30 mouse cellular contexts compared by ENCODE assay signal in the genomic region with DNA sequence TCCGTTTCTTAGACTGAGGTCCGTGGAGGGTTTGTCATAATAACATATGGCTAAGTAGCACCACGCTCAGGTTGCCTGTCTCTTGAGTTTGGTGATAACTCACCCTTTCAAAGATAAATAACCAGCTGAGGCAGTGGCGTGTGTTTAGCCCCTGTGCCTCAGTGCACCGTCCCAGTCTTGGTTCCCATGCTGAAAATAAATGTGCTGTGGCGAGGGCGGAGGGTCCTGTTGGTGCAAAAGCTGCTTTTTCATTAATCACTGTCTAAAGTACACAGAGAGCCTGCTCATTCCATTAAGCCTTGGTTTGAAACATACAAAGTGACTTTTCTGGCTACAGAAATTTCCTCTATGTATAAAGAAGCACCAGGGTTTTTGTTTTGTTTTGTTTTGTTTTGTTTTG.
DNase-seq lines count a peak whose midpoint lies in the region; ATAC-seq and TF ChIP-seq lines count a peak whose summit lies in the region.
"Had no signal": no experiment of that assay in that cellular context is flagged by ENCODE, and none has a peak within 500 bp of the region (broad histone marks: within the 10 kb centered on the region; RNA-seq: fewer than 3 reads in every experiment).

No protein-coding gene starts in this region.

- H3K27ac ChIP-seq in hindbrain, embryonic 11.5 days (ENCODE audit: low read depth, low read length), result no peak overlapping the region
- no peak overlapping the region for H3K27ac ChIP-seq in hindbrain, embryonic 13.5 days
- H3K27ac ChIP-seq in neural tube, embryonic 15.5 days (replicated peaks), result no peak overlapping the region
- no peak overlapping the region for H3K27ac ChIP-seq in neural tube, embryonic 11.5 days (ENCODE audit: low read depth, low read length)
- no peak overlapping the region for H3K27ac ChIP-seq in layer of hippocampus, adult 2 months
- H3K27ac ChIP-seq: forebrain, embryonic 10.5 days; forebrain, embryonic 13.5 days; heart, adult 2 months; heart, embryonic 10.5 days; heart, embryonic 13.5 days had no signal

- H3K4me1 ChIP-seq in hindbrain, embryonic 11.5 days (replicated peaks; ENCODE audit: control insufficient read depth, insufficient read depth, low read length), result no peaks in the 10 kb centered on the region
- H3K4me1 ChIP-seq in hindbrain, embryonic 13.5 days (replicated peaks), result peaks cover 4% of the 10 kb centered on the region; the same call in 1 of the 2 replicates
- no peaks in the 10 kb centered on the region for H3K4me1 ChIP-seq in neural tube, embryonic 15.5 days
- no peaks in the 10 kb centered on the region for H3K4me1 ChIP-seq in neural tube, embryonic 11.5 days (ENCODE audit: control insufficient read depth, insufficient read depth, low read length)
- H3K4me1 ChIP-seq: forebrain, embryonic 10.5 days; forebrain, embryonic 13.5 days; heart, embryonic 10.5 days; heart, embryonic 13.5 days had no signal

- peak; percentile 59 for ATAC-seq in hindbrain, embryonic 11.5 days (ENCODE audit: low FRiP score)
- ATAC-seq in hindbrain, embryonic 13.5 days (ENCODE audit: low FRiP score), result no peak; the same call in 1 of the 2 replicates
- ATAC-seq in neural tube, embryonic 15.5 days (ENCODE audit: low FRiP score), result no peak
- no peak for ATAC-seq in neural tube, embryonic 11.5 days (ENCODE audit: insufficient read depth, low FRiP score, low TSS enrichment)
- ATAC-seq: forebrain, embryonic 13.5 days; forebrain, embryonic 16.5 days; hindbrain, embryonic 16.5 days; inflammation-experienced regulatory T-cells, adult 6 months; intestine, embryonic 16.5 days; Patski had no signal

- DNase-seq in hindbrain, embryonic 11.5 days (ENCODE audit: low spot score), result peak; percentile 6
- peak; percentile 18 for DNase-seq in neural tube, embryonic 10.5 days (ENCODE audit: extremely low spot score, low spot score)
- peak; percentile 10 for DNase-seq in neural tube, embryonic 11.5 days (ENCODE audit: low spot score)
- no peak for DNase-seq in layer of hippocampus, adult 2 months (ENCODE audit: low spot score in 2 of 2)
- DNase-seq: adrenal gland, adult 2 months; adrenal gland, postnatal 25 days; B cell, adult 2 months; cerebellum, adult 11-12 months; cerebellum, adult 8-10 months; cerebellum, postnatal 10 days; cerebellum, postnatal 36 days; gastrocnemius, postnatal 10 days; gastrocnemius, postnatal 36 days; heart, adult 2 months; heart, postnatal 14 days; heart, postnatal 4 days; kidney, adult 18-20 months had no signal

- no peak for TF ChIP-seq CTCF in layer of hippocampus, adult 2 months (conservative IDR thresholded peaks at IDR 0.05)

- H3K36me3 ChIP-seq in hindbrain, embryonic 11.5 days (ENCODE audit: control insufficient read depth, insufficient read depth, low read length), result no peaks in the 10 kb centered on the region
- no peaks in the 10 kb centered on the region for H3K36me3 ChIP-seq in hindbrain, embryonic 13.5 days
- no peaks in the 10 kb centered on the region for H3K36me3 ChIP-seq in neural tube, embryonic 15.5 days
- no peaks in the 10 kb centered on the region for H3K36me3 ChIP-seq in neural tube, embryonic 11.5 days (ENCODE audit: control insufficient read depth, insufficient read depth, low read length)
- H3K36me3 ChIP-seq: forebrain, embryonic 10.5 days; G1E; heart, embryonic 10.5 days; heart, embryonic 13.5 days had no signal

- no peak overlapping the region for H3K4me3 ChIP-seq in hindbrain, embryonic 11.5 days (ENCODE audit: low read depth, low read length)
- H3K4me3 ChIP-seq in hindbrain, embryonic 13.5 days, result no peak overlapping the region
- H3K4me3 ChIP-seq in neural tube, embryonic 15.5 days (replicated peaks), result no peak overlapping the region
- H3K4me3 ChIP-seq in neural tube, embryonic 11.5 days (ENCODE audit: low read depth, low read length), result no peak overlapping the region
- H3K4me3 ChIP-seq in layer of hippocampus, adult 2 months, result no peak overlapping the region
- H3K4me3 ChIP-seq: forebrain, embryonic 10.5 days; forebrain, embryonic 13.5 days; heart, adult 2 months; heart, embryonic 10.5 days; heart, embryonic 13.5 days had no signal

- H3K27me3 ChIP-seq in hindbrain, embryonic 11.5 days (ENCODE audit: control insufficient read depth, insufficient read depth, low read length), result no peaks in the 10 kb centered on the region
- no peaks in the 10 kb centered on the region for H3K27me3 ChIP-seq in hindbrain, embryonic 13.5 days
- H3K27me3 ChIP-seq in neural tube, embryonic 15.5 days (replicated peaks), result no peaks in the 10 kb centered on the region
- no peaks in the 10 kb centered on the region for H3K27me3 ChIP-seq in neural tube, embryonic 11.5 days (ENCODE audit: control insufficient read depth, insufficient read depth, low read length)
- H3K27me3 ChIP-seq: CH12.LX; forebrain, embryonic 13.5 days; heart, embryonic 13.5 days; Patski had no signal

- no peak overlapping the region for H3K4me2 ChIP-seq in hindbrain, embryonic 11.5 days (replicated peaks; ENCODE audit: low read depth, low read length)
- H3K4me2 ChIP-seq in hindbrain, embryonic 13.5 days, result no peak overlapping the region
- H3K4me2 ChIP-seq in neural tube, embryonic 15.5 days, result no peak overlapping the region
- H3K4me2 ChIP-seq in neural tube, embryonic 11.5 days (ENCODE audit: low read depth), result no peak overlapping the region
- H3K4me2 ChIP-seq: forebrain, embryonic 13.5 days; heart, embryonic 13.5 days had no signal

- no peak overlapping the region for H3K9ac ChIP-seq in hindbrain, embryonic 11.5 days (ENCODE audit: low read depth, low read length)
- H3K9ac ChIP-seq in hindbrain, embryonic 13.5 days, result no peak overlapping the region
- H3K9ac ChIP-seq in neural tube, embryonic 15.5 days (replicated peaks), result no peak overlapping the region
- no peak overlapping the region for H3K9ac ChIP-seq in neural tube, embryonic 11.5 days (ENCODE audit: low read length)
- H3K9ac ChIP-seq: forebrain, embryonic 13.5 days; heart, embryonic 13.5 days had no signal

- H3K9me3 ChIP-seq in hindbrain, embryonic 11.5 days (ENCODE audit: control insufficient read depth, low read length), result no peaks in the 10 kb centered on the region
- no peaks in the 10 kb centered on the region for H3K9me3 ChIP-seq in hindbrain, embryonic 13.5 days
- H3K9me3 ChIP-seq in neural tube, embryonic 15.5 days (replicated peaks), result no peaks in the 10 kb centered on the region
- no peaks in the 10 kb centered on the region for H3K9me3 ChIP-seq in neural tube, embryonic 11.5 days (ENCODE audit: control insufficient read depth, low read length)
- H3K9me3 ChIP-seq: forebrain, embryonic 10.5 days; forebrain, embryonic 13.5 days; heart, embryonic 10.5 days had no signal

- 66% methylated on average over 7 of the region's 7 CpGs for WGBS in hindbrain, embryonic 11.5 days
- 56% methylated on average over 7 of the region's 7 CpGs for WGBS in hindbrain, embryonic 13.5 days
- WGBS in neural tube, embryonic 15.5 days, result 56% methylated on average over 7 of the region's 7 CpGs
- WGBS in neural tube, embryonic 11.5 days, result 62% methylated on average over 7 of the region's 7 CpGs

Comparison
In these comparisons a context has a peak if more than half of its experiments do, and no peak if none do; other contexts are left out.
1. DNase-seq: peak in hindbrain, embryonic 11.5 days (single experiment), neural tube, embryonic 10.5 days (single experiment) and neural tube, embryonic 11.5 days (single experiment); none in layer of hippocampus, adult 2 months (0 of 2).